Mouse (Mus musculus): Measurements from ENCODE around the gene Grid1.

- TF ChIP-seq POLR2A (IDR thresholded peaks at IDR 0.05; ENCODE audit: insufficient read depth, low read length) (no peak), CTCF (IDR thresholded peaks at IDR 0.05; ENCODE audit: low read depth, low read length) (no peak), EP300 (IDR thresholded peaks at IDR 0.05; ENCODE audit: insufficient read depth, low read depth, low read length) (no peak)
Observed at GRCm38 (mm10) chr14:35270260-35270659, 450.4 kb downstream of the Grid1 start.
